Mouse (Mus musculus) heart, adult 2 months (tissue): ENCODE data around the gene Ttll6. TPM values are rescaled to one million over a fixed set of nuclear protein-coding genes. Genes with fewer than 3 reads are reported as not detected.

ENCODE experiments used
- DNase-seq, 2 experiments: peaks; one replicate each; pipeline ENCODE4 v3.0.0; 2021
- H3K27ac ChIP-seq: fragments of 200-600 bp; 2 replicates; pipeline ENCODE4 v1.8.1; 2022
- H3K27me3 ChIP-seq: fragments of 200-500 bp; 2 replicates; pipeline ENCODE4 v1.6.1; 2012; ENCODE audit warnings: mild to moderate bottlenecking, low read length, inconsistent platforms, mixed read lengths; ENCODE audit not compliant: control insufficient read depth, insufficient read depth
- H3K36me3 ChIP-seq: fragments of 200-500 bp; 2 replicates; pipeline ENCODE4 v1.6.1; 2012; ENCODE audit warnings: low read length, inconsistent platforms; ENCODE audit not compliant: control insufficient read depth, insufficient read depth
- H3K4me1 ChIP-seq: fragments of 200-500 bp; 2 replicates; pipeline ENCODE4 v1.6.1; 2011; ENCODE audit warnings: low read length; ENCODE audit not compliant: control insufficient read depth, insufficient read depth
- H3K4me3 ChIP-seq: fragments of 200-600 bp; 2 replicates; pipeline ENCODE4 v1.8.1; 2022
- H3K79me2 ChIP-seq: fragments of 200-500 bp; replicated peaks from 2 replicates; pipeline ENCODE4 v1.6.1; 2012; ENCODE audit warnings: mild to moderate bottlenecking, inconsistent platforms, low read length, moderate library complexity, mixed read lengths; ENCODE audit not compliant: control insufficient read depth, insufficient read depth
- H3K9ac ChIP-seq: fragments of 200-500 bp; 2 replicates; pipeline ENCODE4 v1.6.1; 2012; ENCODE audit warnings: low read depth, mild to moderate bottlenecking, control low read depth, inconsistent platforms, low read length, mixed read lengths
- CTCF ChIP-seq: fragments of 200-600 bp; IDR thresholded peaks from 2 replicates; pipeline ENCODE4 v1.8.1; 2022; ENCODE audit warnings: antibody characterized with exemption, mild to moderate bottlenecking, moderate library complexity
- EP300 ChIP-seq: fragments of 200-500 bp; IDR thresholded peaks from 2 replicates; pipeline ENCODE4 v1.6.1; 2011; ENCODE audit warnings: low read depth, low read length, control low read depth; ENCODE audit not compliant: insufficient read depth
- POLR2A ChIP-seq: fragments of 200-500 bp; IDR thresholded peaks from 2 replicates; pipeline ENCODE4 v1.6.1; 2011; ENCODE audit warnings: mild to moderate bottlenecking, low read depth, low read length, control low read depth; ENCODE audit not compliant: insufficient read depth
- WGBS: fragments of 180-500 bp; shearing (Covaris S2); methylation state at CpG from one replicate; pipeline ENCODE4 v1.1.7; 2018; 5-methylcytosine and 5-hydroxymethylcytosine counted together
- intact Hi-C: fragments of 180-260 bp; cut with DNase I; formaldehyde crosslinking; loops from one replicate; pipeline ENCODE4 v1.15.1; 2025
- polyA plus RNA-seq: library from polyadenylated mRNA; depleted of rRNA; stranded (reverse); fragments of >200 nt; gene quantifications from 2 replicates; pipeline ENCODE4 v1.2.3, GENCODE M21; 2012; rRNA removed
- total RNA-seq, 2 experiments: library from RNA; stranded (reverse); gene quantifications; 2 replicates each; pipeline ENCODE4 v1.2.3; 2021

Gene Ttll6
- total and polyA plus RNA-seq, 3 experiments: 0.18 TPM; not detected in 2

- peaks cover 27% of the 10 kb centered on the region for H3K27me3 ChIP-seq
- H3K9ac ChIP-seq: no peak overlapping the region
- TF ChIP-seq POLR2A (no peak), EP300 (no peak), CTCF (no peak)
- no peak overlapping the region for H3K4me3 ChIP-seq
- intact Hi-C loops: loop anchor here (10.0 kb wide), 1 partner anchor 199 kb away; the partner anchor contains the start of gene Igf2bp1
- no peak for DNase-seq
- H3K36me3 ChIP-seq: no peaks in the 10 kb centered on the region
- no peaks in the 10 kb centered on the region for H3K79me2 ChIP-seq
- H3K4me1 ChIP-seq: no peaks in the 10 kb centered on the region
- WGBS: 4% methylated on average over 16 of the region's 16 CpGs
- no peak overlapping the region for H3K27ac ChIP-seq
Measured at GRCm38 (mm10) chr11:96203789-96204186, 70.2 kb downstream of the Ttll6 start.

- H3K27me3 ChIP-seq: peaks cover 27% of the 10 kb centered on the region
- WGBS: 5% methylated on average over 11 of the region's 11 CpGs
Measured at GRCm38 (mm10) chr11:96204351-96204750, 70.8 kb downstream of the Ttll6 start.

GRCm38 (mm10) chr11:96205426-96206131 is 72.0 kb downstream of the Ttll6 start:
- no peak overlapping the region for H3K27ac ChIP-seq
- intact Hi-C loops: loop anchor here (10.0 kb wide), 1 partner anchor 201 kb away; the partner anchor contains the start of gene Igf2bp1
- H3K27me3 ChIP-seq: peaks cover 22% of the 10 kb centered on the region
- no peak overlapping the region for H3K4me3 ChIP-seq
- TF ChIP-seq CTCF (no peak), POLR2A (no peak), EP300 (no peak)
- no peaks in the 10 kb centered on the region for H3K79me2 ChIP-seq
- no peak for DNase-seq
- no peaks in the 10 kb centered on the region for H3K36me3 ChIP-seq
- 7% methylated on average over 15 of the region's 15 CpGs for WGBS
- H3K9ac ChIP-seq: no peak overlapping the region
- no peaks in the 10 kb centered on the region for H3K4me1 ChIP-seq

More at GRCm38 (mm10) chr11:96204351-96204750, 70.8 kb downstream of the Ttll6 start:
- intact Hi-C loops: loop anchor here (10.0 kb wide), 1 partner anchor 200 kb away; the partner anchor contains the start of gene Igf2bp1
- Histone ChIP-seq H3K4me1 (no peaks in the 10 kb centered on the region), H3K36me3 (no peaks in the 10 kb centered on the region), H3K79me2 (no peaks in the 10 kb centered on the region), H3K9ac (no peak overlapping the region), H3K4me3 (no peak overlapping the region), H3K27ac (no peak overlapping the region)
- no peak for DNase-seq
- no peak for TF ChIP-seq CTCF
- no peak for TF ChIP-seq POLR2A
- TF ChIP-seq EP300: no peak

Other genes with a start within 250 kb of the Ttll6 start
- gene B4galnt2, start 218.9 kb upstream of the Ttll6 start, total RNA-seq: not detected
- gene B4galnt2, start 218.9 kb upstream of the Ttll6 start, polyA plus RNA-seq: 0.06 TPM in 1 of 2 replicates, not detected in the other
- gene Igf2bp1, start 127.8 kb upstream of the Ttll6 start, total RNA-seq: under 1 TPM; 0.05 to 0.23 TPM
- gene Igf2bp1, start 127.8 kb upstream of the Ttll6 start, polyA plus RNA-seq: 0.31 TPM in 1 of 2 replicates, not detected in the other
- gene Gip, start 109.2 kb upstream of the Ttll6 start, total RNA-seq: not detected
- not detected in 2 replicates for gene Gip, start 109.2 kb upstream of the Ttll6 start, polyA plus RNA-seq
- 10 to 100 TPM; 44.9 to 49.1 TPM for gene Snf8, start 98.9 kb upstream of the Ttll6 start, total RNA-seq
- gene Snf8, start 98.9 kb upstream of the Ttll6 start, polyA plus RNA-seq: 18.8 and 23.0 TPM in 2 replicates
- 10 to 100 TPM; 29.5 to 29.7 TPM for gene Ube2z, start 68.4 kb upstream of the Ttll6 start, total RNA-seq
- 22.9 and 41.1 TPM in 2 replicates for gene Ube2z, start 68.4 kb upstream of the Ttll6 start, polyA plus RNA-seq
- gene Atp5g1, start 58.1 kb upstream of the Ttll6 start, total RNA-seq: 1,000 to 10,000 TPM; 3,096 to 3,522 TPM
- 5,903 and 6,025 TPM in 2 replicates for gene Atp5g1, start 58.1 kb upstream of the Ttll6 start, polyA plus RNA-seq
- gene Calcoco2, start 21.8 kb upstream of the Ttll6 start, total RNA-seq: not detected
- not detected in 2 replicates for gene Calcoco2, start 21.8 kb upstream of the Ttll6 start, polyA plus RNA-seq
- gene Hoxb13, start 60.5 kb downstream of the Ttll6 start, total RNA-seq: not detected
- not detected in 2 replicates for gene Hoxb13, start 60.5 kb downstream of the Ttll6 start, polyA plus RNA-seq
- not detected for gene Hoxb9, start 137.7 kb downstream of the Ttll6 start, total RNA-seq
- not detected in 2 replicates for gene Hoxb9, start 137.7 kb downstream of the Ttll6 start, polyA plus RNA-seq
- not detected for gene Hoxb8, start 148.1 kb downstream of the Ttll6 start, total RNA-seq
- gene Hoxb8, start 148.1 kb downstream of the Ttll6 start, polyA plus RNA-seq: not detected in 2 replicates
- gene Hoxb7, start 152.8 kb downstream of the Ttll6 start, total RNA-seq: not detected
- gene Hoxb7, start 152.8 kb downstream of the Ttll6 start, polyA plus RNA-seq: not detected in 2 replicates
- not detected for gene Hoxb6, start 158.7 kb downstream of the Ttll6 start, total RNA-seq
- gene Hoxb6, start 158.7 kb downstream of the Ttll6 start, polyA plus RNA-seq: not detected in 2 replicates
- under 1 TPM in 1 of 2 experiments, not detected in 1; 0.18 TPM for gene Hoxb5, start 169.6 kb downstream of the Ttll6 start, total RNA-seq
- 0.20 and 0.23 TPM in 2 replicates for gene Hoxb5, start 169.6 kb downstream of the Ttll6 start, polyA plus RNA-seq
- gene Hoxb4, start 184.5 kb downstream of the Ttll6 start, total RNA-seq: under 1 TPM; 0.63 to 0.75 TPM
- gene Hoxb4, start 184.5 kb downstream of the Ttll6 start, polyA plus RNA-seq: 1.00 and 1.1 TPM in 2 replicates
- gene Hoxb3, start 189.5 kb downstream of the Ttll6 start, total RNA-seq: under 1 TPM; 0.23 to 0.30 TPM
- gene Hoxb3, start 189.5 kb downstream of the Ttll6 start, polyA plus RNA-seq: 0.64 and 0.82 TPM in 2 replicates
- under 1 TPM; 0.23 to 0.68 TPM for gene Hoxb2, start 216.7 kb downstream of the Ttll6 start, total RNA-seq
- 0.91 and 1.4 TPM in 2 replicates for gene Hoxb2, start 216.7 kb downstream of the Ttll6 start, polyA plus RNA-seq
- not detected for gene Hoxb1, start 232.0 kb downstream of the Ttll6 start, total RNA-seq
- not detected in 2 replicates for gene Hoxb1, start 232.0 kb downstream of the Ttll6 start, polyA plus RNA-seq